Mouse (Mus musculus): Measurements from ENCODE around the gene Tcf25.
"Not testable (repeated sequence)": the region's sequence is repeated elsewhere in the genome, so short reads cannot be mapped to it uniquely, and the experiment has no call there.

The Tcf25 gene

DNA sequence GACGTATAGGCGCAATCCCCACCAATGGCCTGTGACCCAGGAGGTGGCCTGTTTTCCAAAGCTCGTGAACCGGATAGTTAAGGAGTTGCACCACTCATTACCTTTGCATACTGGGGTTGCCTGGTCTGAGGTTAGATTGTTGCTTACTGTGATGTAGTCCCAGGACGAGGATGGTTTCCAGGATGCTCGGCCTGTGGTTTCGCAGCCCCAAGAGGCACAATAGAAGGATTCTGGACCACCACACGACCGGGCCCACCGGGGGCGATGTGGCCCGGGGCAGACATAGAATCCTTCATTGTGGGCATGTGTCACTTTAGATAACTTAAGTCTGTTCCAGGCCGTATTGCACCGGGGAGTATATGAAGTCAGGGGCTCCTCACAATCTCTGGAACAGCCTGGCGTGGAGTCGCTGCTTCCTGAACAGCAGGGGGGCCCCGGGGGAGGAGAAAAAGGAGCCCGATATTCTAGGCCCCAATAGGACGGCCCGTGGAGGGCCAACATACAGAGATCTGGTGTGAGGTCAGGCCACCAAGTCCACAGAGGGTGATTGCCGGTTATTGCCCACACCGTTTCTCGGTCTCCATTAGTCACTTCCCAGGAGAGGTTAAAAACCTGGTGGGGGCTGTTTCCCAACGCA, 54.2 kb downstream of the Tcf25 start:
- DNase-seq (ENCODE audit: low read depth in 2 of 2, low spot score in 2 of 2) = no peak

DNA sequence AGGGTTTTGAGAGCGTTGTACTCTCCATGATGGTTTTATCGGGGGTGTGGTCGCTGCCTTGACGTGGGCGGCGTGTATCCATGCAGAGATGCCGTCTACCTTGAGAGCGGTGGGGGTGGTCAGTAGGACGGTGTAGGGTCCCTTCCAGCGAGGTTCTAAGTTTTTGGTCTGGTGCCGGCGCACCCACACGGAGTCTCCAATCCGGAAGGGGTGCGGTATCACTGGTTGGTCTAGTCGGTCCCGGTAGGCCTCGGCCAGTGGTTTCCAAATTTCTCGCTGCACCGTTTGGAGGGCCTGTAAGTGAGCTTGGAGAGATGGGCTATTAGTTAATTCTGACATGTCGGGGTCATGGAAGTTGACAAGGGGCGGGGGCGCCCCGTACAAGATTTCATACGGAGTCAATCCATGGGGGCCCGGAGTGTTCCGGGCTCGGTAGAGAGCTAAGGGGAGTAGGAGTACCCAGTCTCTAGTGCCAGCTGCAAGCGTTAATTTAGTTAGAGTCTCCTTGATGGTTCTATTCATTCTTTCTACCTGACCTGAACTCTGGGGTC, 54.9 kb downstream of the Tcf25 start:
- no peak for DNase-seq (ENCODE audit: low read depth in 2 of 2, low spot score in 2 of 2)

DNA sequence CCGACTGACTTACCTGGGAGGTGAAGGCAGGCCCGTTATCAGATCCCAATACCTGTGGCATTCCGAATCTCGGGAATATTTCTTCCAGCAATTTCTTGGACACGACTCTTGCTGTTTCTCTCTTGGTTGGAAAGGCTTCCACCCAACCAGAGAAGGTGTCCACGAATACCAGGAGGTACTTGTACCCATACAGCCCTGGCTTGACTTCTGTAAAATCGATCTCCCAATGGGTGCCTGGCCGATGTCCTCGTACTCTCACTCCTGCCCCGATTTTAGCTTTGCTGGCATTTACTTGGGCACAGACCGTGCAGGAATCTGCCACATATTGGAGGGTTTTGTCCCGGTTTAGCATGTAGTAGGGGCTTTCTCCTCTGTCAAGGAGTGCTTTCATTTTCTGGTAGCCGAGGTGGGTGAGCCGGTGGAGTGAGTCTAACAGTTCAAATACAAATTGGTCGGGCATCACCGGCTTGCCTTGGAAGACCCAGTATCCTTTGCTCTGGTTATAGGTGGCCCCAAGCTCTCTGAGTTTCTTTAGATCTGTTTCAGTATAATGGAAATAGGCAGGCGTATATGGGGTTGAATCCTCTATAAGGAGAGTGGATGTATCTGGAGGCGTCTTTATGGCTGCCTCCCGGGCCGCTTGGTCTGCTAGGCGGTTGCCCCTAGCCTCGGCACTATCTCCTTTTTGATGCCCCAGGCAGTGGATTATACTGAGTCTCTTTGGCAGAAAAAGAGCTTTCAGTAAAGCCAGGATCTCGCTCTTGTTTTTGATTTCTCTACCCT, 55.6 kb downstream of the Tcf25 start:
- no peak for DNase-seq (ENCODE audit: low read depth in 2 of 2, low spot score in 2 of 2)

DNA sequence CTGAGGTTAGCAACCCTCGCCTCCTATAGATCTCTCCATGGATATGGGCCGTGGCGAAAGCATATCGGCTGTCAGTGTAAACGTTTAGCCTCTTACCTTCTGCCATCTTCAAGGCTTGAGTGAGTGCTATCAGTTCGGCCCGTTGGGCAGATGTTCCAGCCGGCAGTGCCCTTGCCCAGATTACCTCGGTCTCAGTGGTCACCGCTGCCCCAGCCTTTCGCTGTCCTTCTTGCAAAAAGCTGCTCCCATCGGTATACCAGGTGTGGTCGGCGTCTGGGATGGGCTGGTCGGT, 56.1 kb downstream of the Tcf25 start:
- not testable (repeated sequence) for DNase-seq (ENCODE audit: low read depth in 2 of 2, low spot score in 2 of 2)

DNA sequence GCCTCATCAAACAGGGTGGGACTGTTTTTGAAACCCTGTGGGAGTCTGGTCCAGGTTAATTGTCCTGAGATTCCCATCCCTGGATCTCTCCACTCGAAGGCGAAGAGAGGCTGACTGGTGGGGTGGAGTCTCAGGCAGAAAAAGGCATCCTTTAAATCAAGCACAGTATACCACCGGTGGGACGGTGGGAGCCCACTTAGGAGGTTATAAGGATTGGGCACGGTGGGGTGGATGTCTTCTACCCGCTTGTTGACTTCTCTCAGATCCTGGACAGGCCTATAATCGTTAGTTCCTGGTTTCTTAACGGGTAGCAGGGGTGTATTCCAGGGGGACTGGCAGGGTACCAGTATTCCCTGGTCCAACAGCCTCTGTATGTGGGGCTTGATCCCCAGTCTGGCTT, 57.4 kb downstream of the Tcf25 start:
- DNase-seq (ENCODE audit: low read depth in 2 of 2, low spot score in 2 of 2) = not testable (repeated sequence)

DNA sequence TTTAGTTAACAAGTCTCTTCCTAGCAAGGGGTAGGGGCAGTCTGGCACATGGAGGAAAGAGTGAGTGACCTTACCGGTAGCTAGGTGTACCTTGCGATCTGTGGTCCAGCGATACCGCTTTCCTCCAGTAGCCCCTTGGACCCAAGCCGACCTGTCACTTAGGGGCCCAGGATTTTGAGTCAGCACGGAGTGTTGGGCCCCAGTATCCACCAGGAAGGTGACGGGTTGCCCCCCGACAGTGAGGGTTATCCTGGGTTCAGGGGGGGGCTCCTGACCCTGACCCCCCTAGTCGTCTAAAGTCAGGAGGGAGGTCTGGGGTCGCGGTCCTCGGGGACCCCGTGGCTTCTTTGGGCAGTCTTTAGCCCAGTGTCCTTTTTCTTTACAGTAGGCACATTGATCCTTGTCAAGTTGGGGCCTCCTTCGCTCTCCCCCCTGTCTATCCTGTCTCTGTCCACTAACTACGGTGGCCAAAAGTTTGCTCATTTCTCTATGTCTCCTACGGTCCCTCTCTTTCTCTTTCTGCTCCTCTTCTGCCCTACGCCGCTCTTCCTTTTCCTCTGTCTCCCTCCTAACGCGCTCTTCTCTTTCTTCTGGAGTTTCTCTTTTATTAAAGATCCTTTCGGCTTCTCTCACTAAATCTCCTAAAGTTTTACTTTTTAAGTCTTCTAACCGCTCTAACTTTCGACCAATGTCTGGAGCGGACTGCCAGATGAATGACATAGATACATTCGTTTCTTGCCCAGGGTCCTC, 58.2 kb downstream of the Tcf25 start:
- DNase-seq (ENCODE audit: low read depth in 2 of 2, low spot score in 2 of 2) = no peak

DNA sequence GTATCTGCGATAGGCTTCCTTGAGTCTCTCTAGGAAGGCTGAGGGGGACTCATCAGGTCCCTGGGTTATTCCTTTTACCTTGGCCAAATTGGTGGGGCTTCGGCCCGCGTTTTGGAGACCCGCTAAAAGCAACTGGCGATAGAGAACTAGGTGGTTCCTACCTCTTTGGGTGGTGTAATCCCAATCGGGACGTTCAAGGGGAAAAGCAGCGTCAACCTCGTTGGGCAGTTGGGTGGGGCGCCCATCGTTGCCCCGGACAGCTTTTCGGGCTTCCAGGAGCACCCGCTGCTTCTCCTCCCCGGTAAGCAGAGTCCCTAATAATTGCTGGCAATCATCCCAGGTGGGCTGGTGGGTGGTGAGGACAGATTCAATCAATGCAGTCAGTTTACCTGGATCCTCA, 58.8 kb downstream of the Tcf25 start:
- DNase-seq (ENCODE audit: low read depth in 2 of 2, low spot score in 2 of 2) = no peak

DNA sequence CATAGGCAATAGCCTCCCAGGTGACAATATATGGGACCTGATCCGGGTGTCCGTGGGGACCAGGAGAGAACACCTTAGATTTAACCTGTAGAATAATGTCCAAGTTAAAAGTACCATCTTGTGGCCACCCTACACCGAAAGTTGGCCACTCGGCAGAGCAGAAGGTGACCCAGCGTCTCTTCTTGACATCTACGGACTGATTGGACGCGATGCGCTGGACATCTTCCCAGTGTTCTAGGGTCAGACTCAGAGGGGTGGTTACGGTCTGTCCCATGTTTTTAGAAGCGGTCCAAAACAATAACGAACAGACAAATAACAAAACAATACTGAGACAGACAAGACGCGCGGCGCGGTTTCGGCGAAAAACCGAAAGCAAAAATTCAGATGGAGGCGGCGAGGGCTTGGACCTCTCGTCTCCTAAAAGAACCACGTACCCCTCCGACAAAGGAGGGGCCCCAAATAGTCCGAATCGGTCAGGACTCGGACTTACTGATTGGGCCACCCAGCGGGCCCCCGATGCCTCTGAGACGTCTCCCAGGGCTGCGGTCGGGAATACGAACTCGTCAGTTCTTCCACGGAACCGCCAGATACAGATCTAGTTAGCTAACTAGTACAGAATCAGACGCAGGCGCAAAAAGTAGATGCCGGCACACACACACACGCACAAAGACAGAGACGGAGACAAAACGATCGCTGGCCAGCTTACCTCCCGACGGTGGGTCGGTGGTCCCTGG, 59.9 kb downstream of the Tcf25 start:
- DNase-seq (ENCODE audit: low read depth in 2 of 2, low spot score in 2 of 2) = not testable (repeated sequence)

DNA sequence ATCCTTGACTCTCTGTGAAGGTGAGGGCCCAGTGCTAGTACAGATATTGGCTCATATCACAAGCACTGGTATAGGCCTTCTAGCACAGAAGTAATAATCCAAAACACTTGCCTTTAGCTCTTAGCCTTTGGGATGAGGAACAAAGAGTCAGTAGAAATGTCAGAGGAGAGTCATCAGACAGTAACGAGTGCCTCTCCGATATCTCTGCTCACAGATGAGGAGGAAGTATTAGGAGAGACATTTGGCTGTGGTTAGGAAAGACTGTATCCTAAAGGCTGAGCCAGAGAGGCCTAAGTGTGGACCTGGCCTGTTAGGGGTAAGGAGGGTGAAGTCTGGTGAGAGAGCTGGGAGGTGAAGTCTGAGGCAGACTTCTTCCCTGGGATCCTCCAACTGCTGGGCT, 68.2 kb downstream of the Tcf25 start:
- DNase-seq (ENCODE audit: low read depth in 2 of 2, low spot score in 2 of 2) = no peak

DNA sequence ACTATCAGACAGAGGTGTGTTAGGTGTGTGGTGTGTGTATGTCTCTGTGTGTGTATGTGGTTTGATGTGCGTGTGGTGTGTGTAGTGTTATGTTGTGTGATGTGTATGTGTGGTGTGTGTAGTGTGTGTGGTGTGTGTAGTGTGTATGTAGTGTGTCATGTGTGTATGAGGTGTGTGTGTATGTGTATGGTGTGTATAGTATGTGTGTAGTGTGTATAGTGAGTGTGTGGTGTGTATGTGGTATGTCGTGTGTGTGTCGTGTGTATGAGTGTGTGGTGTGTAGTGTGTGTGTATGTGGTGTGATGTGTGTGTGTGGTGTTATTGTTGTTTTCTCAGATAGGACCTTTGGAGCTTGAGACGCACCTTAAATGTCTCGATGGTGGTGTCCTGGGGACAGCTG, 68.8 kb downstream of the Tcf25 start:
- no peak for DNase-seq (ENCODE audit: low read depth in 2 of 2, low spot score in 2 of 2)

DNA sequence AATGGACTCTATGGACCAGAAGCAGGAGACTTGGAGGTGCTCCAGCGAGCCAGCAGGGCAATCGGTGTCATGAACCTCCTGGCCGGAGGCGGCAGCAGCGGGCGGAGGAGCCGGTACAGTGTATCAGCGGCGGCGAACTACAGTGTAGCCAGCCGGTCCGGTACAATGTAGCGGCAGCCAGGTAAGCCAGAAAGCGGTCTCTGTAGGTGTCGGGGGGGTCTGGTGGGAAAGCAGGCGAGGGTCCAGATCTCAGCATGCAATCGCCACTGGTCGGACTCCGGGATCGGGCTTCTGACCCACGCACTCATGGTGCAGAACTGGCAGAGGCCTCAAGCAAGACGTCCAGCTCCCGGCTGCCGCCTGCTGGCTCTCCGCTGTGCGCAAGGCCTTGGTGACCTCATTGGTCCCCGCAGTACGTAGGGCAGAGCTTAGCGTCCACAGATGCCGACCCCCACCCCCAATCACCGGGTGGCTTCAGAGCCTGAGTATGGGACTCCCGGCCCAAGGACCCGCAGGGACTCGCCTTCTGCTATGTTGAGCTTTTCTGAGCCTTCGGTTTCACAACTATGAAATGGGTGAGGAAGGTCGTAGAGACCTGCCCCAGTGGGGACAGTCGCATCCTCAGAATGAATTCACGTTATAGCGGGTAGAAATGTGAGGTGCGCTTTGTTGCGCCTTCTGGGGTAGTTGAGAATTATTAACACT, 69.5 kb downstream of the Tcf25 start:
- DNase-seq (ENCODE audit: low read depth in 2 of 2, low spot score in 2 of 2) = peak; percentile 89 to 95

DNA sequence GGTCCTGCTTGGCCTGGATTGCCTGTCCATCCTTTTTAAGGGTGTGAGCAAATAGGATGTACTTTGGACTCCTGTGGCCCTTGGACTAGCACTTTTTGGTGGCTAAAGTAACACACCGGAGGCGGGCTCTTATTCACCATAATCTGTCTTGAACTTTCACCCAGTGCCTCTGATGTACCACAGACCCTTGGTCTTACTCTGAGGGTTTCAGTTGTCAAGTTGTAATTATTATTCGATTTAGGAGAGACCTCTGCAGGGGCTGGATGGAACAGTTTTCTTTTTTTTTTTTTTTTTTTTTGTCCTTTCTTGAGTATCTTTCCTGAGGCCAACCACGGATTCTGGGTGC, 70.0 kb downstream of the Tcf25 start:
- DNase-seq (ENCODE audit: low read depth in 2 of 2, low spot score in 2 of 2) = no peak

DNA sequence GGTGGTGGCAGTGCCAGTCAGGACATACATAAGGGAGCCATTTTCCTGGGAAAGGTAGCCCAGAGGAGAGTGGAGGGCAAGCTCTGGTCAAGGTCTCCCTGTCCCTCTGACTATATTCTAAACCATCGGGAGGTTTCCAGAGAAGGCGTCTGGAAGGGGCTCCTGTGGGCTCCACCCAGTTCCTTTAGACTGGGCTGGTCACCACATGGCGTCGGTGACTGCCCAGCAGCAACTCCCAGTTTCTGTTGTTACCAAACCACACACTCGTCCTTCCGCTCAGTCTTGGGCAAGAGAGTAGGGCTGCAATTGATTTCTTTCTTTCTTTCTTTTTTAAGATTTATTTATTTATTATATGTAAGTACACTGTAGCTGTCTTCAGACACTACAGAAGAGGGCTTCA, 70.6 kb downstream of the Tcf25 start:
- no peak for DNase-seq (ENCODE audit: low read depth in 2 of 2, low spot score in 2 of 2)

DNA sequence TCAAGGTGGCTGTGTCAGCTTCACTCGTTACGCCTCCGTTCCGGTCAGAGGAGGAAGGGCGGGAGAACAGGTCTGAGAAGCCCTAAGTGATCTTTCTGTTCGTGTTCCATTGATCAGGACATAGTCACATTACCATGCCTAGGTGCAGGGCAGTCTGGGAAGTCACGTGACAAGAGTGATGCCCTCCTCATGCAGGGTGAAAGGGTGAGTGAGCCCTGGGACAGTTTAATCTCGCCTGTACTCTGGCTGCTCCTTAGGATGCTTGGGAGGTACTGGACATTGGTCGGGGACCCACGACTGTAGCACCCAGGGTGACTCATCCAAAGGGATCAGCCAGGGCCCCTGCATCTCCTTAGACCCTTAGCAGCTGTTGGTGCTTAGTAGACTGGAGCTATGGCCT, 72.4 kb downstream of the Tcf25 start:
- no peak for DNase-seq (ENCODE audit: low read depth in 2 of 2, low spot score in 2 of 2)

DNA sequence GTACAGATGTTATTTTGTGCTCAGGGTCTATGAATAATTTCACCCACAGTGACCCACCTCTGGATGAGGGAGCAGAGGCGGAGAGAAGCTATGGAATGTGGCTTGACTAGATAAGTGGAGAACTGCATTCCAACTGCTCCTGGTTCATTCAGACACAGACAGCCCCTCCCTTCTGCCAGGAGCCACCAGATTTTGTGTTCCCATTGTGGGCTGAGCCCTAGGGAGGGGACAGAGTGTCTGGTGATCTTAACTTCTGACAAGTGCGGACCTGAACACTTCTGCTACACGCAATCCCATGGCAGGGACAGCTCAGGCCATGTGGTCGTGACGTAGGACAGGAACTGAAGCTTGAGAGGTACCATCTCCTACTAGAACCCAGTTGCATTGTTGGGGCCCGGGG, 73.2 kb downstream of the Tcf25 start:
- DNase-seq (ENCODE audit: low read depth in 2 of 2, low spot score in 2 of 2) = no peak

DNA sequence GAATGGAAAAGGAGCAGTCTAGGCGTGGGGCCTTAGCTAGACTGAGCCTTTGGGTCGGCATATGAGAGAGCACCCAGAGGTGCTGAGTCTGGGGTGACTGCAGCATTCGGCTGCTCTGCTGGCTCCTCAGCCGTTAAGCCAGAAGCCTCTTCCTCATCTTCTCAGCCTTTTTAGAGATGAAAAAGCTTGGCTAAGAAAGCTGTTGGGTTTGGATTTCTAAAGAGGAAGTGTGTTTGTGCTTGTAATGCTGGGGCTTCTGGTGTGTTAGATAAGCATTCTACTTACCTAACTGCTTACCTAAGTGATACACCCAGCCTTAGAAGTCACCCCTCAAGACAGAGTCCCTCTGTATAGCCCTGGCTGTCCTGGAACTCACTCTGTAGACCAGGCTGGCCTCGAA, 77.2 kb downstream of the Tcf25 start:
- no peak for DNase-seq (ENCODE audit: low read depth in 2 of 2, low spot score in 2 of 2)

DNA sequence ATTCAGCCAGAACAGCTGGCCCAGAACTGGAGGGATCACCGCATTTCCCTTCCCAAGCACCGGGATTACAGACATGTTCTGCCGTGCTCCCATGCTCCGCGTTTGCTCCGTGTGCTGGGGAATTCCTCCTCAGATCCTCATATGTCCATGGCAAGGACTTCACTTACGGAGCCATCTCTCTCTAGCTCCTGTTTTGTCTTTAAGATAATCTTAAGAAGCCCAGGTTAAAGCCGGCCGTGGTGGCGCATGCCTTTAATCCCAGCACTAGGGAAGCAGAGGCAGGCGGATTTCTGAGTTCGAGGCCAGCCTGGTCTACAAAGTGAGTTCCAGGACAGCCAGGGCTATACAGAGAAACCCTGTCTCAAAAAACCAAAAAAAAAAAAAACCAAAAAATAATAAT, 78.2 kb downstream of the Tcf25 start:
- not testable (repeated sequence) for DNase-seq (ENCODE audit: low read depth in 2 of 2, low spot score in 2 of 2)

DNA sequence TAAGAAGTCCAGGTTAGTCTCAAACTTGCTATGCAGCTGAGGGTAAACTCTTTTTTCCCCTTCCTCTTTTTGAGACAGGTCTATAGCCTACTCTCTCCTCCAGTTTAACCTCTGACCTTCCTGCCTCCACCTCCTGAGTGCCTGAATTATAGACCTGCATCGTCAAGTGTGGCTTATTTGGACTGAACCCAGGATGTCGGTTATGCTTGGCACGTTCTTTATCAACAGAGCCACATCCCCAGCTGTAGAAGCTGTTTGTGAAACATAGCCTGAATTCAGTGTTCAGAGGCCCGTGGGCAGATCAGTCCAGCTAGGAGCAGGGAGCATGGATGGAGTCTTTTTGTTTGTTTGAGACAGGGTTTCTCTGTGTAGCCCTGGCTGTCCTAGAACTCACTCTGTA, 78.6 kb downstream of the Tcf25 start:
- no peak for DNase-seq (ENCODE audit: low read depth in 2 of 2, low spot score in 2 of 2)

DNA sequence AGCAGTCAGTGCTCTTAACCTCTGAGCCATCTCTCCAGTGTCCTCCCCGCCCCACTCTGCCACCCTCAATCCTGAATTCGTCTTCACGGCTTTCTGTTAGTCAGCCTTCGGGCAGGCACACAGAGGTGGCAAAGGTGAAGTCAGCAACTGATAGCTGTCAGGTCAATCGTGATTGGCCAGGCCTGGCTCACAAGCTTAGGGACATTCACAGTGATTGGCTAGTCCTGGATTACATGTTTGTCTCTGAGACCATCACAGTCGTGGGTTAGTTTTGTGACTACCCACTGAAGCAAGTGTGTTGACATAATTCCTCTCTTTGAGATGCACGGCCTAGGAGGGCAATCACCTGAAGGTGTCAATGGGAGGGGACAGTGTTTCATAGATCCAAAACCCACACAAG, 79.7 kb downstream of the Tcf25 start:
- DNase-seq (ENCODE audit: low read depth in 2 of 2, low spot score in 2 of 2) = no peak

Data from CD8-positive naive resting alpha-beta T cell, adult 2 months (primary cell).